Mouse (Mus musculus) layer of hippocampus, adult 9-10 months (tissue): ENCODE measurements at regions not wholly inside any gene's neighbourhood (a gene's known extent, or its start where the extent isn't known, plus 50 kb on each side); places are given as distances from the start of the nearest gene placed in this dataset.

Experiments
- DNase-seq: peaks from one replicate; pipeline ENCODE4 v3.0.0; 2022; ENCODE audit warnings: low spot score

GRCm38 (mm10) chr17:75894934-75895333, 343.2 kb upstream of the Fam98a start:
- DNase-seq, result no peak

- DNase-seq, result no peak
These were observed 341.8 kb upstream of the Fam98a start for GRCm38 (mm10) chr17:75893559-75893958.

GRCm38 (mm10) chr17:75892156-75892555, 340.4 kb upstream of the Fam98a start:
- no peak for DNase-seq

GRCm38 (mm10) chr17:75891564-75891963, 339.8 kb upstream of the Fam98a start:
- DNase-seq, result no peak

GRCm38 (mm10) chr17:75877848-75878247, 326.1 kb upstream of the Fam98a start:
- DNase-seq, result no peak

- no peak for DNase-seq
These were observed 325.1 kb upstream of the Fam98a start for GRCm38 (mm10) chr17:75876895-75877294.

GRCm38 (mm10) chr17:75874535-75874934, 322.8 kb upstream of the Fam98a start:
- no peak for DNase-seq

GRCm38 (mm10) chr17:75870492-75870891, 318.7 kb upstream of the Fam98a start:
- DNase-seq, result peak; percentile 18

- DNase-seq, result no peak
These were observed 305.3 kb upstream of the Fam98a start for GRCm38 (mm10) chr17:75857015-75857414.

GRCm38 (mm10) chr17:75815997-75816626, 264.4 kb upstream of the Fam98a start:
- no peak for DNase-seq

GRCm38 (mm10) chr17:75812163-75812562, 260.4 kb upstream of the Fam98a start:
- no peak for DNase-seq

GRCm38 (mm10) chr17:75808524-75809326, 257.0 kb upstream of the Fam98a start:
- no peak for DNase-seq

- no peak for DNase-seq
These were observed 256.3 kb upstream of the Fam98a start for GRCm38 (mm10) chr17:75808025-75808424.

- no peak for DNase-seq
These were observed 252.6 kb upstream of the Fam98a start for GRCm38 (mm10) chr17:75804358-75804757.

GRCm38 (mm10) chr17:75796380-75796779, 244.6 kb upstream of the Fam98a start:
- DNase-seq, result no peak

GRCm38 (mm10) chr17:75795772-75796171, 244.0 kb upstream of the Fam98a start:
- DNase-seq, result no peak

- no peak for DNase-seq
These were observed 228.0 kb upstream of the Fam98a start for GRCm38 (mm10) chr17:75779770-75780169.

- no peak for DNase-seq
These were observed 224.9 kb upstream of the Fam98a start for GRCm38 (mm10) chr17:75776611-75777010.

- no peak for DNase-seq
These were observed 223.8 kb upstream of the Fam98a start for GRCm38 (mm10) chr17:75775518-75775917.

GRCm38 (mm10) chr17:75772861-75773260, 221.1 kb upstream of the Fam98a start:
- DNase-seq, result no peak

- DNase-seq, result no peak
These were observed 216.9 kb upstream of the Fam98a start for GRCm38 (mm10) chr17:75768654-75769053.

- peak; percentile 27 for DNase-seq
These were observed 211.6 kb upstream of the Fam98a start for GRCm38 (mm10) chr17:75763391-75763790.

GRCm38 (mm10) chr17:75756487-75756886, 204.7 kb upstream of the Fam98a start:
- DNase-seq, result no peak

- DNase-seq, result no peak
These were observed 164.7 kb upstream of the Fam98a start for GRCm38 (mm10) chr17:75716458-75716857.
